Mouse (Mus musculus): ENCODE data around the gene Rdm1. TPM values are rescaled to one million over a fixed set of nuclear protein-coding genes. Genes with fewer than 3 reads are reported as not detected.

Rdm1 gene
- 10 to 100 TPM; 57.8 to 65.9 TPM for total RNA-seq (2023)

GRCm38 (mm10) chr11:101626995-101627856 is at the start of gene Rdm1:
TSS of gene Rdm1 (plus strand) at chr11:101627195.

GRCm38 (mm10) chr11:101582054-101583035 is 44.6 kb upstream of the Rdm1 start, which contains the start of gene Tmem106a:
TSS of gene Tmem106a (plus strand) at chr11:101582242.

GRCm38 (mm10) chr11:101599156-101599555 is 27.8 kb upstream of the Rdm1 start, which contains the start of gene Gm11634:
TSS of gene Gm11634 (minus strand) at chr11:101599256.

GRCm38 (mm10) chr11:101664825-101665635 is 38.0 kb downstream of the Rdm1 start, which contains the start of gene Arl4d:
TSS of gene Arl4d (plus strand) at chr11:101665541.

Other genes with a start within 250 kb of the Rdm1 start
- 10 to 100 TPM; 30.7 to 36.3 TPM for gene Aarsd1, start 209.6 kb upstream of the Rdm1 start, total RNA-seq (2023)
- gene Gm27029, start 202.4 kb upstream of the Rdm1 start, total RNA-seq (2023): 1 to 10 TPM in 1 of 2 experiments, not detected in 1; 2.8 TPM
- 10 to 100 TPM; 22.5 to 22.6 TPM for gene Rundc1, start 202.1 kb upstream of the Rdm1 start, total RNA-seq (2023)
- gene Ptges3l, start 201.9 kb upstream of the Rdm1 start, total RNA-seq (2023): 1 to 10 TPM; 1.9 to 2.6 TPM
- 100 to 1,000 TPM; 111 to 123 TPM for gene Rpl27, start 184.9 kb upstream of the Rdm1 start, total RNA-seq (2023)
- 10 to 100 TPM; 72.3 to 76.1 TPM for gene Ifi35, start 178.8 kb upstream of the Rdm1 start, total RNA-seq (2023)
- gene Rnd2, start 162.2 kb upstream of the Rdm1 start, total RNA-seq (2023): under 1 TPM in 1 of 2 experiments, not detected in 1; 0.52 TPM
- 10 to 100 TPM; 18.7 to 19.2 TPM for gene Vat1, start 161.0 kb upstream of the Rdm1 start, total RNA-seq (2023)
- 1 to 10 TPM; 8.8 to 9.8 TPM for gene Brca1, start 75.2 kb upstream of the Rdm1 start, total RNA-seq (2023)
- 100 to 1,000 TPM; 128 to 161 TPM for gene Nbr1, start 75.0 kb upstream of the Rdm1 start, total RNA-seq (2023)
- 10 to 100 TPM in 1 of 2 experiments, 1 to 10 TPM in 1; 9.5 to 13.6 TPM for gene Tmem106a, start 45.0 kb upstream of the Rdm1 start, total RNA-seq (2023)
- not detected for gene Gm11634, start 27.9 kb upstream of the Rdm1 start, total RNA-seq (2023)
- gene Arl4d, start 38.3 kb downstream of the Rdm1 start, total RNA-seq (2023): 1 to 10 TPM; 2.2 to 4.6 TPM
- gene Dhx8, start 105.7 kb downstream of the Rdm1 start, total RNA-seq (2023): 10 to 100 TPM; 79.1 to 84.1 TPM
- not detected for gene Etv4, start 158.2 kb downstream of the Rdm1 start, total RNA-seq (2023)